8 mouse cellular contexts compared by ENCODE assay signal in the genomic region with DNA sequence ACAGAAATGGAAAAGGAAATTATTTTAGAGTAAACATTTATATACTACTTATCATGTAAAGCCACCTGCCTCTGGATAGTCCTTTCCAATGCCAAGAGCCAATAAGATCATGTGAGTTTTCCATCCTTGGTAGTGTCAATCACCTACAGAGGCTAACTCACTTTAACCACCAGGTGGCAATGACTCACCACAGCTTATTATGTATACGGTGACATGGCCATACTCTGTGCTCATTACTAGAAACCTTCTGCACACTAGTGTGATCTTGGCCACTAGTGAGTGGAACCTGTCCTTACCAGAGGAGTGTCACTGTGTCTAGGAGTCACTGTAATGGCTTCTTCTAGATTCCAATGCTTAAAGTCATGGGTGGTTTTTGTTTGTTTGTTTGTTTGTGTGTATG.
DNase-seq lines count a peak whose midpoint lies in the region; ATAC-seq and TF ChIP-seq lines count a peak whose summit lies in the region.

No protein-coding gene starts in this region.

- H3K27me3 ChIP-seq in liver, adult 2 months (ENCODE audit: control insufficient read depth, insufficient read depth, low read length) = no peaks in the 10 kb centered on the region
- H3K27me3 ChIP-seq in forebrain, postnatal 0 days (ENCODE audit: insufficient read depth, low read length) = no peaks in the 10 kb centered on the region

- DNase-seq in liver, adult 2 months (ENCODE audit: extremely low read depth, low read depth, low spot score) = peak; percentile 43
- DNase-seq in liver (no peak), ZHBTc4 (ENCODE audit: low read depth, low spot score) (peak; percentile 40)
- DNase-seq in forebrain, postnatal 0 days = peak; percentile 35
- peak; percentile 24 to 48 for DNase-seq in kidney, postnatal 36 days
- no peak for DNase-seq in frontal cortex, postnatal 10 days (ENCODE audit: low spot score in 2 of 2)
- DNase-seq in ovary, postnatal 10 days (ENCODE audit: low spot score) = no peak
- DNase-seq in adrenal gland, adult 18-20 months (ENCODE audit: low spot score in 2 of 2) = no peak

- ATAC-seq in forebrain, postnatal 0 days = peak; percentile 34

- H3K4me1 ChIP-seq in liver, adult 2 months (ENCODE audit: control insufficient read depth, insufficient read depth, low read length) = no peaks in the 10 kb centered on the region
- no peaks in the 10 kb centered on the region for H3K4me1 ChIP-seq in forebrain, postnatal 0 days (ENCODE audit: insufficient read depth)

- H3K9me3 ChIP-seq in forebrain, postnatal 0 days (ENCODE audit: low read length) = no peaks in the 10 kb centered on the region

- H3K27ac ChIP-seq in liver, adult 2 months (replicated peaks; ENCODE audit: insufficient read depth, low read depth, low read length) = no peak overlapping the region
- H3K27ac ChIP-seq in forebrain, postnatal 0 days (ENCODE audit: low read depth, low read length) = no peak overlapping the region

- no peak for TF ChIP-seq POLR2A in liver, adult 2 months (IDR thresholded peaks at IDR 0.05; ENCODE audit: extremely low read depth, insufficient read depth, low read length)

- H3K79me2 ChIP-seq in liver, adult 2 months (ENCODE audit: control insufficient read depth, insufficient read depth, low read length) = no peaks in the 10 kb centered on the region

- no peak overlapping the region for H3K4me2 ChIP-seq in forebrain, postnatal 0 days (ENCODE audit: low read depth)

- H3K36me3 ChIP-seq in liver, adult 2 months (ENCODE audit: control insufficient read depth, insufficient read depth, low read length) = no peaks in the 10 kb centered on the region
- no peaks in the 10 kb centered on the region for H3K36me3 ChIP-seq in forebrain, postnatal 0 days (ENCODE audit: insufficient read depth)

- H3K4me3 ChIP-seq in liver, adult 2 months (ENCODE audit: insufficient read depth, low read depth, low read length) = no peak overlapping the region
- no peak overlapping the region for H3K4me3 ChIP-seq in forebrain, postnatal 0 days (ENCODE audit: low read depth, low read length)

- WGBS in liver, adult 2 months = 45% methylated on average over 1 of the region's 1 CpGs
- 39% methylated on average over 1 of the region's 1 CpGs for WGBS in forebrain, postnatal 0 days

- 0 out of 2 replicates have a peak, but pooled peaks have one; percentile 13 for TF ChIP-seq CTCF in liver, adult 2 months (IDR thresholded peaks at IDR 0.05; ENCODE audit: low read depth, low read length)
- TF ChIP-seq CTCF in forebrain, postnatal 0 days (IDR thresholded peaks at IDR 0.05; ENCODE audit: low read depth) = peak; percentile 70

- no peak overlapping the region for H3K9ac ChIP-seq in liver, adult 2 months (ENCODE audit: low read depth, low read length)
- H3K9ac ChIP-seq in forebrain, postnatal 0 days = no peak overlapping the region

Comparison
In these comparisons a context has a peak if more than half of its experiments do, and no peak if none do; other contexts are left out.
1. DNase-seq: peak in liver, adult 2 months (single experiment), ZHBTc4 (single experiment), forebrain, postnatal 0 days (single experiment) and kidney, postnatal 36 days (2 of 2); none in liver (single experiment), frontal cortex, postnatal 10 days (0 of 2), ovary, postnatal 10 days (single experiment) and adrenal gland, adult 18-20 months (0 of 2).